Mouse (Mus musculus) 3T3-L1 (cell line): ENCODE data around the gene Dcaf10.
"Not testable (repeated sequence)": the region's sequence is repeated elsewhere in the genome, so short reads cannot be mapped to it uniquely, and the experiment has no call there.

Source experiments
- DNase-seq: peaks from one replicate; pipeline ENCODE4 v3.0.0-alpha.2; 2015; ENCODE audit warnings: low read depth, low spot score

Dcaf10 gene

DNA sequence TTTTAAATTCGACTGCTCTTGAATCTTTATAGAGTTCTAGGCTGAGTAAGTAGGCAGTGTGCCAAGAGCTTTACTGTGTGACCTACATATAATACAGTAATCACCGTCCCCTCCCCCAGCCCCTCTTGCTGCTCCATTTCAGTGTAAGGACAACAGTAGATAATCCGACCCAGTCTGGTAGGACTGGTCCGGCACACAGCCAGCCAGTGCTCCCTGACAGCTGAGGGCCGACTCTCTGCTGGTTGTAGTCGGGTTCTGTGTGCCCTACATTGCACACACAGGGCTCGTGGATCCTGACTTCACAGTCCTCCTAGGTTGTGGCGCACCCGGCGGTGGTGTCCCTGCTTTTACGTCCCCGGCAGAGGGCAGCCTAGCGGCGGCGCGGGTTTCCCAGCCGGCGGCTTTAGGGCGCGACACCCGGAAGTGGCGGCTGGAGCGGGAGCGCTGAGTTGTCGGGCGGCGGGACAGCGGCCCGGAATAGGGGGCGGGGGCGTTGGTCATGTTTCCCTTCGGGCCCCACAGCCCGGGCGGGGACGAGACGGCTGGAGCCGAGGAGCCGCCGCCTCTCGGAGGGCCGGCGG lies at the start of gene Dcaf10:
TSS of gene Dcaf10 (plus strand) at position 433 of the 581 bp plus-strand sequence.
- DNase-seq: peak; percentile 81

DNA sequence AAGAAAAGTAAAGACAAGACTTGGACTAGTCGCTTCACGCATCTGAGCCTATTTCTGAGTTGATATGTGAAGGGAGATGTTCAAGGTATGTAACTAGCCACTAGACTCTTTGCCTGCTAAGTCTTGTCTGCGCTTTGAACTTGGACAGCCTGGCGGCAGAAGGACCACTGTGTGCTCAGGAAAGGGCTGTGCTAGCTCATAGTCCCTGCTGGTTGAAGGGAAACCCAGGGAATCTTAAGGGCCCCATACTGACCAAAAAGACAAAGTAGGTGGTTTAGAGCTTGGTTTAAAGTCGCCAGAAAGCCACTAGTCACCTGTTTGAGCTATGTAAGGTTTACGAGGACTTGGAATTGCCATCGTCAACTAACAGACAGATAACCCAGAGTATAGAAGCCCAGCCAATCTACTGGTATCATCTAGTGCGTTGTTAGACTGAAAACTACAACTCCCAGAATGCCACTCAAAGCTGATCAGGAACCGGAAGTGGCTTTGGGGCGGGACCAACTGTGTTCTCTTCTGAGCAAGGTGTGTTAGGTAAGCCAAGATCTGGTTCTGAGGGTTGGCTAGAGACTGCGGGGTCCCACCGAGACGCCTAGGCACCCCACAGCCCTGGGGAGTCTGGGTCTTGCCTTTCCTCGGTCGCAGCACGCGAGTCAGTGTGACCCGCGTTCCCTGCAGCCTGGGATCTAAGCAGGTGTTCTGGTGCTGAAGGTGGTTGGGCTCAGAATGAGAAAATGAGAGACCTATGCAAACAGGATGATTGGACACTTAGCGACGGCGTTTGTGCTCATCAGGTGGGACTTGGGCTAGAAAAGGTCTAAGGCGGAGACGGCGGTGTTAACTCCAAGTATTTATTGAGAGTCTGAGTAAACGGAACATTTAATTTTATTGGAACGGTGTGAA lies 45.0 kb upstream of the Dcaf10 start, which contains the start of gene Trmt10b:
TSS of gene Trmt10b (plus strand) at position 466 of the 903 bp plus-strand sequence.
- peak; percentile 83 for DNase-seq

DNA sequence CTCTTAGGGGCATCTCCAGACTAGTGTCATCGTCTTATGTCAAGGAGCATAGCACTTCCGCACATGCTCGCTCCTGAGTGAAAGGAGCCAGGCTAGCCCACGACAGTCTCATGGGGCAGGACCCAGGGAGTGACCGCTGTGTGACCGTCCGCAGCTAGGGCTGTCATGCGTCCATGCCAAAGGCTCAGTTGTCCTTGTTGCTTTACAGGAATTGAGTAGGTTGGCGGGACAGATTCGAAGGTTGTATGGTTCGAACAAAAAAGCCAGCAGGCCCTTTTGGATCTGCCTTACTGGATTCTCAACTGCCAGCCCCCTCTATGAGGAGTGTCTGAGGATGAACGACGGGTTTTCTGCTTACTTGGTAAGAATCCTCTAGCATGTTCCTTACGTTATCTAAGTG lies 36.4 kb upstream of the Dcaf10 start:
- DNase-seq: no peak

DNA sequence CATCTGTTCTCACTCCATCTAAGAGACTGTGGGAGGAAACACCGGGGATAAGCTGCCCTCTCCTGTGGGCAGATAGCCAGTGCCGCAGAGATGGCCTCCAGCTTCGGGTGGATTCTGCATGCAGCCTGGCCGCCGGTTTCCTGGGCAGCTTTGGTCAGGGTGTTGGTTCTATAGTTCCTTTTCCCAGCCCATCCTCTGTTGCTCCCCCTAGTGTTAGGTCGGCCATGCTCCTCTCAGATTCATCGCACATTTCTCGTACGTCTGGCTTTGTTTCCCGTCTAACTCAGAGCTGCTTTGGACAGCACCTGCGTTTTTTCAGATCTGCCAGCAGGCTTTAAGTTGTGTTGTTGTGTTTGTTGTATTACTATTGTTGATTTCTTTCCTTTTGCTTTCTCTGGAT lies 33.9 kb upstream of the Dcaf10 start:
- DNase-seq: peak; percentile 45

DNA sequence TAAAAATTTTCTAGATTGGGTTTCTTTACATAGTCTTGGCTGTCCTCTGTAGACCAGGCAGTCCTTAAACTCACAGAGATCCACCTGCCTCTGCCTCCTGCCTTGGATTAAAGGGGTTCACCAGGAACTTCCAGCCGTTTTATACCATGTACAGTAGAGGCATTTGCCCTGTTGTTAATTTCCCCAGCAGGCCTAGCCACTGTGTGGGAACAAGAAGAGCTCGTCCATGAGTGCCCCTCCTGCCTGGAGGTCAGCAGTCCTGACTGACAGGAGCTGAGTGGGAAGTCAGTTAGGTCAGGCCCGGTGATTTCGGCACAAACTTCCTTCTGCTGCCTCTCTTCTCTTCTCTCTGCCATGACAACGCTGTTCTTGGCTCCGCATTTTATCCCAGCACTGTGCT lies 33.3 kb upstream of the Dcaf10 start:
- no peak for DNase-seq

DNA sequence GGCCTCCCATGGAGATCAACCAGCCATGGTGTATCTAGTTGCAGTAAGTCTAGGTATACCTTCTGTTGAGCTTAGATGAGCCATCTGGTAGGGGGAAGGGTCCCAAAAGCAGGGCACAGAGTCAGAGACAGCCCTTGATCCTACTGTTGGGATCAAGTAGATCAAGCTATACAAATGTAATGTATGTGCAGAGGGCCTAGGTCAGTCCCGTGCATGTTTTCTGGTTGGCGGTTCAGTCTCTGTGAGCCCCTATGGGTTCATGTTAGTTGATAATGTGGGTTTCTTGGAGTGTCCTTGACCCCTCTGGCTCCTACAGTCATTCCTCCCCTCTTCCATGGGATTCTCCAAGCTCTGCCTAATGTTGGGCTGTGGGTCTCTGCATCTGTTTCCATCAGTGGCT lies 30.8 kb upstream of the Dcaf10 start:
- DNase-seq: no peak

DNA sequence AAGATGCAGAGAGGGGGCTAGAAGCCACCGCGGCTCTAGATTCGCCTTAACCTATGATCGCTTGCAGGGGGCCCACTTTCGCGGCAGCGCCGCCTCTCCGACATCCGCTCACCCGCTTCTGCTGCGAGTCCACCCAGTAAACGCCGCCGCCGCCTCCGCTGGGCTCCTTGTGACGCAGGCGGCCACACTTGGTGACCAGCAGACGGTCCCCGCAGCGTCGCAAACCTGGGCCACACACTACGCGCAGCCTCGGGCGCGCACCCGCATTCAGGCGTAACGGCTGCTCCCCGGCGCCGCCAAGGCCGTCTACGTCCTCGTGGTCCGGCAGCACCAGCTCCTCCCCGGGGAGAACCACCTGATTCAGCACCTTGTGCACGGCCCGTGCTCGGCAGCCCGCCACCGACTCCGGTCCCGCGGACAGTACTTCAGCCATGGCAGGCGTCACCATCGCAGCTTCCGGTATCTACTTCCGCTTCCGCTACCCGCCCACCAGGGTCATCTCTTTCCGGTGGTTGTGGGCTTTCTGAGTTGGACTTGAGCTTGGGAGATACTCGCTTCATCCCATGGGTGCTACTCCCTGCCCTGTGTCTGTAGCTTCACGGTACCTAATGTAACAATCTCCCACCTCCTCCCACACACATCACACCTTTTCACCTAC lies 21.6 kb upstream of the Dcaf10 start:
- DNase-seq: peak; percentile 86

DNA sequence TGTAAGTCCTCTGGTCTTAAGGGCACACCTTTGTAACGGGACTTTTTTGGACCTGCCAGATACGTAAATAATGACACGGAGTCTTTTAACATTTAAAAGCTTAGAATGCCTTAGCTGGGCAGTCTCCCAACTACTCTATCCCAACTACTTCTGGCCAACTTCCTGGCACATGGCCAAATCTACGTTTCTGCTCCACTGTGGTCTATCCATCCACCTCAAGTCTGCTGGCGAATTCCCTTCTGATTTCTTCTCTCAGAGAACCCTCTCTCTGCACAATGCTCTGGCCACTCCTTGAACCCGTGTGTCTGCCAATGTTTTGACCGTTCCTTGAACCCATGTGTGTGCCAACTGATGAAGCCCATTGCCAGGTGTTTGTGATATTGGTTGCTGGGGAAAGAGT lies 10.8 kb upstream of the Dcaf10 start:
- DNase-seq: peak; percentile 23

DNA sequence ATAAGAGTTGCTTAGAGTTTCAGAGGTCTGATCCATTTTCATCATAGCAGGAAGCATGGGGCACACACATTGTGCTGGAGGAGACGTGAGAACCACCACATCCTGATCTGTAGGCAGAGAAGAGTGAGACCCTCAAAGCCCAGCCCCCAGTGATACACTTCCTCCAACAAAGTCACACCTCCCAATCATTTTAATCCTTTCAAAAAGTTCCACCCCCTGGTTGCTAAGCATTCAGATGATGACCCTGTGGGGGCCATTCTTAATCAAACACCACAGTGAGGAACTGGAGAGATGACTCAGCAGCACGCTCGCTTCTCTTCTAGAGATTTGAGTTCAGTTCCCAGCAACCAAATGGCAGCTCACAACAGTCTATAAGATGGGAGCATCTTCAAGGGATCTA lies 9.4 kb upstream of the Dcaf10 start:
- no peak for DNase-seq

DNA sequence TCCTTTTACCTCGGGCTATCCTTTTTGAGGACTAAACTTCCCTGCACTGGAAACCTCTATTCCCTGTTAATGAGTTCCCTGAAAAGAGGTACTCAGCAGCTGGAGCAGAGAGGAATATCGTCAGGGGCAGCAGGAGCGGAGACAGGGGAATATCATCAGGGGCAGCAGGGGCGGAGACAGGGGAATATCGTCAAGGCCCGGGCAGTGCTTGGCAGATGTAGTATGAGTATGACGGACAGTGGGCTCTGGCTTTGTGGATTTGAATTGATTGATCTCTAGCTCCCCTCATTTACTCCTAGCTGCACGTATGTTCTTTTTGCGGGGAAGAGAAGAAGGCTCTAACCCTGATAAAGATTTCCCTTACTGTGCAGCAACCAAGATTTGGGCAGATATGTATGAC lies 675 bp upstream of the Dcaf10 start:
- DNase-seq: no peak

DNA sequence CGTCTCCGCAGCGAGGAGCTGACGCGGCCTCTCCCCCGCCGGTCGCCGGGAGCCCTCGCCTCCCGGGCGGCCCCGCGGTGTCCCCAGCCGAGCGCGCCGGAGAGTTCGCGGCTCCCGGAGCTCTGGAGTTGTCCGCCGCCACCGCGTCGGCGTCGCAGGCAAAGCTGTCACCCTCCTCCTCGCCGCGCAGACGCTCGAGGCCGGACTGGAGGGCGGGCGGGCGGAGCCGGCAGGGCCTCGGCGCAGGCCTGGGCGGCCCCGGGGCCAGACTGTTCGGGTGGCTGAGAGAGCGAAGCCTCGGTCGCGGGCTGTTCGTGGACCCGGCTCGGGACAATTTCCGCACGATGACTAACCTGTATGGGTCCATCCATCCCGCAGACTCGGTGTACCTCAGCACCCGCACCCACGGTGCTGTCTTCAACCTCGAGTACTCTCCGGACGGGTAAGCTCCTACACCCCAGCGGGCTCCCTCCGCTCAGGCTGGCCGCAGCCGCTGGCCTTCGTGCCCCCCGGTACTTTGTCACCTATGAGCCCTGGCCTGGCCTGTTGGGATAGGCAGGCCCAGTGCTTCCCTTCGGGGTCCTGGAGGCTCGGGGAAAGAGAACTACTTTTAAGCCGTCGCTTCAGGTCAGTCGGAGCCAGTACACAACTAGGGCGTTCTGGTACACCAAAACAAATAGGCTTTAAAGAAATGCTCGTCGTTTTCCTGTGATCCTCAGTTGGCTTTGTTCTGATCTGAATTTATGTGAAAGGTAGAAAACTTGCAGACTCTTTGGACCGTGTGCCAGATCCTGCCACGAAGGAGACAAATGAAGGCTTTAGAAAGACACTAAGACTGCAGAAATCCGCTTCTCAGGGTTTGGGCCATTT lies 620 bp downstream of the Dcaf10 start, which contains the start of gene Exosc3:
TSS of gene Exosc3 (minus strand) at position 447 of the 870 bp plus-strand sequence.
- peak; percentile 45 for DNase-seq

DNA sequence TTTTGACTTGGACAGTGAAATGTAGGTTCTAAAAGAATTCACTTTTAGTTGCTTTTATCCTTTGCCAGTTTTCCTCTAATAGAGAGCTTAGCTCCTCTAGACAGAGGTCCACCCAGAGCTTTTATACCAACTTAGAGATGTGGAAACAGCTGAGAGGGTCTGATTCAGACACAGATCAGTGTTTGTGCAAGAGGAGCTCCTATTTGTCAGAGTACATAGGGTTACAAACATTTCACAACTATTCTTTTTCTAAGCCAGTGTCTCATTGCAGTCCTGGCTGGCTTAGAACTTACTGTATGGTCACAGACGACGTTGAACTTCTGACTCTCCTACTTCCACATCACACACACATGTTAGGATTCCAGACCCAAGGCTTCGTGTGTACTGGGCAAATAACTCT lies 14.8 kb downstream of the Dcaf10 start:
- DNase-seq: no peak

DNA sequence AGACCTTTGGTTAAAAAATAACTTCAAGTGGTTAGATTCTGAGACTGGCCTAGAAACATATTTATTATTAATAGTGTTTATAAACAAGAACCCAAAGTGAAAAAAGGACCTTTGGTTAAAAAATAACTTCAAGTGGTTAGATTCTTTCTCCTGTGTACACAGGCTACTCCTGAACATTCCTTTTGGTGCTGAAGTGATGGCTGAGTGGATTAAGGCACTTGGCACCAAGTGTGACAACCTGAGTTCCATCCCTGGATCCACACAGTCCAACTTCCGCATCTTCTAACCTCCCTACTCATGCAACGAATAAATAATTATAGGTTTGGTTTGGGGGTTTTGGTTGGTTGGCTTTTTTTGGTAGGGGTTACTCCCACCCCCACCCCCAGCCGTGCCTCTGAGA lies 29.4 kb downstream of the Dcaf10 start:
- no peak for DNase-seq

DNA sequence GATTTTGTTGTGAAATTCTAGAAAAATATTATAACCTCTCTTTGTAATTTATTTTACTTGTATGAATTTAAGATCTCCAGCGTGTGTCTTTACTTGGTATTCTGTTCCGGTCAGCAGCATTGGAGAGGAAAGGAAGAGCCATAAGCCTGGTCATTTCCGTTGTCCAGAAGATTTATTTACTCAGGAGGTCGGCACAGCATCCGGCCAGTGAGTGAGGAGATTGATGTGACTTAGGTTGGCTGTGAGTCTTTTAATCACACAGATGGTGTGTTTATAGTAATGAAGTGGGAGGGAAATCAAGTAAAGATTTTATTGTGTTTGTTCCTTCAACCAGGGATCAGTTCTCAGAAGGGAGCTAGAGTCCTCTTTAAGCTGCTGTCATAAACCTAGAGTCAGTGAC lies 33.0 kb downstream of the Dcaf10 start:
- DNase-seq: no peak

DNA sequence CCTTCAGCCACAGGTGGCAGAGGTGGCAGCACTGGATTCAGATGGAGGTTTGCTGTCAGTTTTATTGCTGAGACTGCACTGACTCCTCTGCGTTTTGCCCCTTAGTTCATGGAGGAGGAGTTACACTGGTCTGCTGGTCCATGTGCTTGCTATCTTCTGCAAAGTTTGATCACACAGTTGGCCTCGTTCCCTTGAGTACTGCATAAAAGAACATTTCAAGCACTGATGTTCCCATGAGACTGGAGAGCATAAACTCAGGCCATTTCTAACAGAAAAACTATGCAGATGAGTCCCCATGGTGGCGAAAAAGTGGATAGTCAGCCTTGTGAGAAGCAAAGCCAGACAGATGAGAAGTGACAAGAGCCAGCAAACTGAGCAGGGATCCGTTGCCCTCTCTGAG lies 34.7 kb downstream of the Dcaf10 start:
- no peak for DNase-seq

DNA sequence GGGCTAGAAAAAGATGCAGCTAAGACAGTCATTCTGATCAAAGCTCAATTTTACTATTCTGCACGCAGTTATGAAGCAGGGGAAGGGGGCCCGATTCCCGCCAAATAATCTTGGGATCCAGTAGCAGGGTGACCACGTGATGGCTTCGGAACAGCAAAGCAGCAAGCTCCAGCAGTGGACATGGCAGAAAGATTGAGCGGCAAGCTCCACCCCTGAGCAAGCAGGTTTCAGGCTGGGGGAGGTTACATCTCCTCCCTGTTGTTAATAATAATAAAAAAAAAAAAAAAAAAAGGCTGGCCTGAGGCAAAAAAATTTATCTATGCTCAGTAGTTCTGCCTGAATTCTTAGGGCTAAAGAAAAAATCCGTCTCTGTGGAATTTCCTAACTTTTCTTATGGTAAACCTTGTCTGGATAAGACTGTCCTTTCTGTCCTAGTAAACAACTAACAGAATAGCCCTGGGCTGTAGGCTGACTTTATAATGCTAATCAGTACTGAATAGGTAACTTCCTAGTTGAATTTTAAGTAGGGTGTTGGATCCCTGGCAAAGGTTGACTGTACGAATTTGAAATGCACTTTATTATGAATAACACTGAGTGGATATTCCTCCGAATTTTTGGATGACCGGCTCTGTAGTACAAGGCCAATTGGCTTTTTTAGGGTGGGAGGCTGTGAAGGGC lies 39.1 kb downstream of the Dcaf10 start:
- DNase-seq: not testable (repeated sequence)

DNA sequence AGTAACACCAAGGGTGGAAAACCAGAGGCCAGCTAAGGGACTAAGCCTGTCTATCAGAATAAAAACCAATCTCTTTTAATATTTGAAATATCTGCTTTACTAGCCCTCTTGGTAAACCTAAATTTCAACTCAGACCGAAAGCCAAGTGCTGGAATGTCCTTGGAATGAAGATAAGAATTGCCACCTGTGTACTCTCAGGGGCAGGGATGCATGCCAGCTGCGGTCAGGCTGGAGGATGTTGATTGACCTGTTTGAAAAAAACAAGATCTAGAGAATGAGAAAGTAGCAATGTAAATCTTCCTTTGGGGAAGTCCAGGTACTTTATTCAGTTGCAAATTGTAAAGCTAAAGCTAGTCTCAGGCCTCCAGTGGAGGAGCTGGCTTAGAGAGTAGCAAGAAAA lies 40.2 kb downstream of the Dcaf10 start:
- not testable (repeated sequence) for DNase-seq

DNA sequence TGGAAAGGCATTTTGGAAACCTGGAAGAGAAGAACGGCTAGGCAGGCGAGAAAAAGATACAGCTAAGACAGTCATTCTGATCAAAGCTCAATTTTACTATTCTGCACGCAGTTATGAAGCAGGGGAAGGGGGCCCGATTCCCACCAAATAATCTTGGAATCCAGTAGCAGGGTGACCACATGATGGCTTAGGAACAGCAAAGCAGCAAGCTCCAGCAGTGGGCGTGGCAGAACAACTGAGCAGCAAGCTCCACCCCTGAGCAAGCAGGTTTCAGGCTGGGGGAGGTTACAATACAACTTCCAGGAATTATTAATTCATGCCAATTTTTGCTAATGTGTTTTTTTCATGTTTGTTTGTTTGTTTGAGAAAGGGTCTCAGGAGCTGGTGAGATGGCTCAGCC lies 45.4 kb downstream of the Dcaf10 start:
- DNase-seq: not testable (repeated sequence)

DNA sequence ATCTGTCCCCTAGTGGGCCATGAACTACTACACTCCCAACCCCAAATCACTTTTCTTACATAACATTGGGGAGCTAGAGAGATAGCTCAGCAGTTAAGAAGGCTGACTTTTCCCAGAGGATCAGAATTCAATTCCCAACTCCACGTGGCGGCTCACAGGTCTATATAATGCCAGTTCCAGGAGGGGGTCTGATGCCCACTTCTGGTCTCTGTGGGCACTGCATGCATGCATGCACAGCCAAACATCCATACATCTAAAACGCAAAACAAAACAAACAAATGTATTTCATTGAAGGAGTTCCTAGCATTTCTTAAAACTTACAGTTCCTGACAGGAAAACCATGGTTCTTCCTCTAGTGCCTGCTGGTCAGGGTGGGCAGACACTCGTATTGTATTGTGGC lies 50.2 kb downstream of the Dcaf10 start:
- DNase-seq: no peak

DNA sequence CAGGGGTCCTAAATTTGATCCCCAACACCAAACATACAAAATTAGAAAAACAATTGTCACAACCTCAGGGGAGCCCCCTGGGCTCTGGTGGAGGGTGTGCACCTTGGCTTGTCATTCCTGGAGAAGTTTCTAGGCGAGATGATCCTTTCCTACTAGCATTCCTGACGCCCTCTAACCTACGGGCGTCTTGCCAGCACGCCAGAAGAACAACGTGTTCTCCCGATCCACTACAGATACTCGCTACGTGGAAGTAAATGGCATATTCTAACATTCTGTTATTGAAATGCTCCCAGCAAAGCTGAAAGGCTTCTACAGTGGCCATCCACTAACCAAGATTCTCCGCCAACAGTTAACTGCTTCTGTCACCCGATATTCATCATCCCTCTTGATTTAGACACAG lies 50.7 kb downstream of the Dcaf10 start:
- no peak for DNase-seq

DNA sequence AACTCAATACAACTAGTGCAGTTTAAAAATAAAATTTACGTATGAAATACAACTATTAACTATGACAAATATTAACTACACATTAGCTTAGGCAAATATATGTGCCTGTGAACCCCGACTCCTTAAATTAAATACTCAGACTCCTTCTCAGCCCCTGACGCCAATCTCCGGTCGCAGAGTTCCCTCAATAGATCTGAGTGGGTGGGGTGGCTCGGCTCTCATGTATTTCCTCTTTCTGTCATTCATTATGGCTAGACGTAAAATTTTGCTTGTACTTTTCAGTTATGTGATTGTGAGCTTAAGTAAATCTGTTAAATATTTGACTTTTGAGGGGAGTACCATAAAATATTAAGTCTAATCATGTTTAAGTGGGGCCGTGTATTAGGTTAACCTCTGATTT lies 51.1 kb downstream of the Dcaf10 start:
- no peak for DNase-seq
